Mouse (Mus musculus) E14TG2a.4 (cell line): ENCODE measurements around the gene Nomo1.

Experiments
- H3K27me3 ChIP-seq: 2 replicates; pipeline ENCODE4 v1.6.1; 2014; ENCODE audit warnings: low read length, control low read depth; ENCODE audit not compliant: insufficient read depth
- H3K36me3 ChIP-seq: 2 replicates; pipeline ENCODE4 v1.6.1; 2014; ENCODE audit warnings: low read length, control low read depth; ENCODE audit not compliant: insufficient read depth
- H3K4me1 ChIP-seq: replicated peaks from 2 replicates; pipeline ENCODE4 v1.6.1; 2014; ENCODE audit warnings: low read depth, low read length, control low read depth
- H3K4me3 ChIP-seq: replicated peaks from 2 replicates; pipeline ENCODE4 v1.5.1; 2014; ENCODE audit warnings: mild to moderate bottlenecking, low read length
- H3K9me3 ChIP-seq: 2 replicates; pipeline ENCODE4 v1.6.1; 2014; ENCODE audit warnings: low read length, control low read depth
- CTCF ChIP-seq: conservative IDR thresholded peaks from 2 replicates; pipeline ENCODE4 v1.5.1; 2014; ENCODE audit warnings: low read length
- NANOG ChIP-seq: IDR thresholded peaks from 2 replicates; pipeline ENCODE4 v1.6.1; 2014; ENCODE audit warnings: borderline replicate concordance, low read length, mixed read lengths
- POU5F1 ChIP-seq: IDR thresholded peaks from 2 replicates; pipeline ENCODE4 v1.6.1; 2014; ENCODE audit warnings: low read length, borderline replicate concordance

The Nomo1 gene

DNA sequence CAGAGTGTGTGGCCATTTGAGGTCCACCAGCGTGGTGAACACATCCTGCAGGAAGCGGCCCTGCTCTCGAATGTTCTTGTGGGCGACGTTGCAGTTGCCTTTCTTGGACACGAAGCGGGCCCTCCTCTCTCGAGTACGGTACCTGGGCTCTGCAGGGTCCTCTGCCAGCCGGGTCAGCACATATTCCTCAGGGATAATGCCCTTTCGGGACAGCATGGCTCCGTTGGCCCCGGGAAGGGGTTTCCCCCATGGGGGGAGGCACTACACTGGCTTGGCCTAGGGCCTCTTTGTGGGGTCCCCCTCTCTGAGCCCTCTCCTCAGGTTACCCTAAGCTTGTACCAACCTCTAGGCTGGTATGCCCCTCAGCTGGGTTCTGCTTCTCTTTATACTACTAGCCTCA lies 66.2 kb downstream of the Nomo1 start:
- Histone ChIP-seq H3K9me3 (peaks cover 5% of the 10 kb centered on the region; the same call in 1 of the 2 replicates), H3K4me1 (peaks cover 28% of the 10 kb centered on the region), H3K36me3 (no peaks in the 10 kb centered on the region), H3K27me3 (peaks cover 41% of the 10 kb centered on the region), H3K4me3 (peak overlapping the region; percentile 69; the same call in 1 of the 2 replicates)
- TF ChIP-seq POU5F1: no peak
- no peak for TF ChIP-seq NANOG
- TF ChIP-seq CTCF: no peak

DNA sequence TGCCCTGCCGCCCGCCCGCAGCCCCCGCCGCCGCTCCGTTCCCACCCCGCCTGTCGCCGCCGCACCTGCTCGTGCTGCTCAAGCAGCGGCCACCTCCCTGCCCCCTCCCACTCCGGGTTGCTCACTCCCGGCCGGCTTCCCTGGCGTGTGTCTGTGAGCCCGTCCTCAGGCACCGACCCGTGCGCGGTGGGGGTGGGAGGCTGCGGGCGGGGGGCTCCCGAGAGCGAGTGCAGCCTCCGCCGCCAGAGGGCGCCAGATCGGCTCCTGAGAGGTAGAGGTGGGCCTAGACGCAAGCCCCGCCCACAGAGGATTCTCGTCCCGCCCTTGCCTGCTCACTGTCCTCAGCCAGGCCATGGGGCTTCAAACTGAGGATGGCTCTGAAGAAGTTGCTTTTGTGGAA lies 67.1 kb downstream of the Nomo1 start, which contains the start of gene Kcnj11:
TSS of gene Kcnj11 (minus strand) at position 202 of the 400 bp plus-strand sequence.
- no peak for TF ChIP-seq POU5F1
- TF ChIP-seq CTCF: no peak
- TF ChIP-seq NANOG: no peak
- Histone ChIP-seq H3K4me1 (peaks cover 28% of the 10 kb centered on the region), H3K36me3 (no peaks in the 10 kb centered on the region), H3K4me3 (peak within 1 kb of the TSS; percentile 69), H3K9me3 (peaks cover 5% of the 10 kb centered on the region; the same call in 1 of the 2 replicates), H3K27me3 (peaks cover 43% of the 10 kb centered on the region)

DNA sequence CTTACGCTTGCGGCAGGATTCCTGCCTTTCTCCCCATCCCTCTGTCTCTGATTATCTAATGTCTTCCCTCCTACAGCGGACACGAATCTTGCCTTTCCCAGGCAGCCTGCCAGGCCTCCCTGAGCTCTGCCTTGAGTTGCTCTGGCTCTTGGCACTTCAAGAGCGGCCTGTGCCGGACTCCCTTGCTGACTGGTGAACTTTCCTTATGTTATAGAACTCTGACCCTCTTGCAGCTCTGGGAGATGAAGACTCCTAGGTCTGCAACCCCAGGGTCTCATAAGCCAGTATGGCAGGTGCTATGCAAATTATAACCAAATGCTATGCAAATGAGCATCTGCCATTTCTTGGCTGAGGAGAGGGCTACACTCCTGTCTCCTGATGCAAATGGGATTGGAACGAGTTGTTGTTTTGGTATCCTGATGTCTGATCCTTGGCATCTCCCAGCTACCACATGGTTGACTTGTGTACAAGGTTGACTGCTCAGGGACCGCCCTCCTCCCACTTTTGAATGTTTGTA lies 69.6 kb downstream of the Nomo1 start:
- H3K4me1 ChIP-seq: peaks cover 27% of the 10 kb centered on the region
- no peaks in the 10 kb centered on the region for H3K36me3 ChIP-seq
- H3K9me3 ChIP-seq: peaks cover 8% of the 10 kb centered on the region; the same call in 1 of the 2 replicates
- TF ChIP-seq NANOG (no peak), CTCF (no peak), POU5F1 (no peak)
- H3K4me3 ChIP-seq: no peak overlapping the region
- H3K27me3 ChIP-seq: peaks cover 46% of the 10 kb centered on the region

DNA sequence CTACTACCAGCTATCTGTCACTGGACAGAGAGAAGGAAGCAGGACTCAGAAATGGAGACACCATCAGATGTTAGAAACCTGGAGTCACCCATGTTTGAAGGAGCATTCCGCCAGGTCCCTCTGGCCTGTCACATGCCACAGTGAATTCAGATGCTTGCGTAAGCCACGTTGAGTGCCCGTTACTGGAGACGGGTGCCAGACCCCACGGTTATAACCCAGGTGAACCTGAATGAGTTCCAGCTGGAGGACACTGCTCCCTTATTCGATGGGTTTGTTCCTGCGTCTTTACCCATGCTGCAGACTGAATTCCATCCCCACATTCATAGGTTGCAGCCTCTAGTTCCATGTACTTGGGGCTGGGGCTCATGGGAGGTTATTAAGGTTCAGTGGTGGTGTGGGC lies 70.3 kb downstream of the Nomo1 start:
- H3K4me3 ChIP-seq: no peak overlapping the region
- peaks cover 14% of the 10 kb centered on the region; the same call in 1 of the 2 replicates for H3K9me3 ChIP-seq
- H3K27me3 ChIP-seq: peaks cover 39% of the 10 kb centered on the region
- H3K36me3 ChIP-seq: no peaks in the 10 kb centered on the region
- TF ChIP-seq NANOG (no peak), CTCF (no peak), POU5F1 (no peak)
- H3K4me1 ChIP-seq: peaks cover 21% of the 10 kb centered on the region

DNA sequence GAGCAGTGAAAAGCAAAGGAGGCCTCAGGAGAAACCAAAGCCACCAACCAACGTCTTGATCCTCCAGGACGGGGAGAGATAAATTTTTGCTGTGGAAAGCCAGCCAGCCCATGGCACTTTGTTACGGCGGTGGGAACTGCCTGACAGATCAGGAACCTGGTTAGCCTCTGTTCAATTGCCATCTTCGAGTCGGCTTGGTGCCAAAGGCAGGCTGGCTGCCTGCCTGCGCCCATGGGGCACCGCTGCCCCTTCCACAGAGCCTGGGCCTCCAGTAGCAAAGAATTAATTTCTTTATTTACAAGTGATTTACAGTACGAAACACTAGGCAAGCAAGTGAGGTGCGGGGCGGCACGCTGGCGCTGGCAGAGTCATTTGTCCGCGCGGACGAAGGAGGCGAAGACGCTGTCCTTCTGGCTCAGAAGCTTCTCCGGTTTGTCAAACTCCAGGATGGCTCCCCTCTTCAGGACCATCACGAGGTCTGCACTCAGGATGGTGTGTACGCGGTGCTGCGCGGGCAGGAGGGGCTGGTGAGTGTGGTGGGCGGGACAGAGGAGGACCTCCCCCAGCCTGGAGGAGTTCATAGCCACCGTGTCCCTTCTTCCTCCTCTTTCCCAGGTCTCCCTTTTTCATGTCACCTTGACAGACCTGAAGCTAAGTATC lies 70.9 kb downstream of the Nomo1 start:
- peaks cover 33% of the 10 kb centered on the region for H3K27me3 ChIP-seq
- H3K4me1 ChIP-seq: peaks cover 15% of the 10 kb centered on the region
- no peak overlapping the region for H3K4me3 ChIP-seq
- no peaks in the 10 kb centered on the region for H3K36me3 ChIP-seq
- TF ChIP-seq POU5F1 (no peak), CTCF (no peak), NANOG (no peak)
- peaks cover 20% of the 10 kb centered on the region; the same call in 1 of the 2 replicates for H3K9me3 ChIP-seq

DNA sequence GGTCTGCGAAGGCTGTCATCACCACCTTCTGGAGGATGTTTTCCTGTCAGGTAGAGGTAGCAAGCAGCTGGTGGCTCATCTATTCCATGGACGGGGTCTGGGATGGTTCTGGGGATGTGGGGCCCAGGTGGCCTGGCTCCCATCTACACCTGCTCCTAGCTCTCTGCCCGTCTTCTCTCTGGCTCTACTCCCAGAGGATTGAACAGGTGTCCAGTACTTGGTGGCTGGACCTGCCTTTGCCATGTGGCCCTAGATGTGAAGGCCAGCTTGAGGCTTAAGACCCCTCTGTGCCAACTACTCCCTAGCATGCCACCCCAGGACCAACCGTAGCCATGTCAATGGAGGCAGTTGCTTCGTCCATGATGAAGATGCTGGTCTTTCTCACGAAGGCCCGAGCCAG lies 72.0 kb downstream of the Nomo1 start:
- TF ChIP-seq POU5F1: no peak
- no peak for TF ChIP-seq CTCF
- no peak for TF ChIP-seq NANOG
- Histone ChIP-seq H3K9me3 (peaks cover 30% of the 10 kb centered on the region), H3K4me3 (no peak overlapping the region), H3K4me1 (peaks cover 7% of the 10 kb centered on the region), H3K27me3 (peaks cover 24% of the 10 kb centered on the region), H3K36me3 (no peaks in the 10 kb centered on the region)

DNA sequence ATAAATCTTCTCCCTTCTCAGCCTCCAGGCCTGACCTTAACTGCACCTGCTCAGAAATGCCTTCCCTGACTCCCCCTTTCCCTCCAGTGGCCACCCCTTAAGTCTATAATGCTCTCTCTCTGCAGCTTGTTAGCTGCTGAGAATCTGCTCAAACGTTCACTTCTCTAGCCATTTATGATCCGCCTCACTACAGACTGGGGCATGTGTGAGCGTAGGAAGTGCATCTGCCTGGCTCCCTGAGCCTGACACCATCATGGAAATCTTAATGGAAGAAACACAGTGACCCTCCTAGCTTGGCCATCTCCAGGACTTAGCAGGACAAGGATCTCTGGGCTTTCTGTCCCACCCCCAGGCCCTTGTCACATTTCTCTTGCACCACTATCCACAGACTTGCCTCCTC lies 76.6 kb downstream of the Nomo1 start:
- Histone ChIP-seq H3K4me1 (no peaks in the 10 kb centered on the region), H3K27me3 (peaks cover 14% of the 10 kb centered on the region), H3K9me3 (peaks cover 25% of the 10 kb centered on the region), H3K4me3 (no peak overlapping the region), H3K36me3 (no peaks in the 10 kb centered on the region)
- TF ChIP-seq NANOG (no peak), POU5F1 (no peak), CTCF (no peak)

DNA sequence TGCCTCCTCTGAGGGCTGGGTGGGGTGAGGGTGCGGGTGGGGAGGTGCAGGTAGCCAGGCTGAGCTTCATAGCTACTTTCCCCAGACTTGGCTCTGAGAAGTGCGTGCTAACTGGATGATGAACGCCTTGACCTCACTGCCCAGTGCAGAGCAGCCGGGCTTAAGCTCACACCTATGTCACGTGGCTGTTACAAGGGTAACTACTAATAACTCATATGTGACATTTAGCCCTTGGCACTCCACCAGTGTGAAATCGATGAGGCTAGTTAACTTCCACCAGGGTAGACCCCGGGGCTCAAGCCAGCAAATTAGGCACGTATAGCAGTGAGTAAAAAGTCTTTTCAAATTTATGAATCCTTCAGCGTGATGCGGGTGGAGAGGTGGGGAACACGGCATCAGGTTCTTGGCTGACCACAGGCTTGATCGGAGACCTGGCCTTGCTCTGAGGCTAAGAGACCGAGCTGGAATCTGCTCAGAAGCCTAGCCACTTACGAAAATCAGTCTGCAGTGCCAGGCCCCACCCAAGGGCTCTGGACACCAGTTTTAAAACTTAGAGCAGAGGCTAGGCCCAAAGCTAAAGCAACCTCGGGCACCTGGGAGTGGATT lies 77.8 kb downstream of the Nomo1 start:
- Histone ChIP-seq H3K9me3 (peaks cover 25% of the 10 kb centered on the region), H3K4me3 (no peak overlapping the region), H3K36me3 (no peaks in the 10 kb centered on the region), H3K4me1 (no peaks in the 10 kb centered on the region), H3K27me3 (peaks cover 5% of the 10 kb centered on the region)
- TF ChIP-seq CTCF (no peak), NANOG (no peak)

DNA sequence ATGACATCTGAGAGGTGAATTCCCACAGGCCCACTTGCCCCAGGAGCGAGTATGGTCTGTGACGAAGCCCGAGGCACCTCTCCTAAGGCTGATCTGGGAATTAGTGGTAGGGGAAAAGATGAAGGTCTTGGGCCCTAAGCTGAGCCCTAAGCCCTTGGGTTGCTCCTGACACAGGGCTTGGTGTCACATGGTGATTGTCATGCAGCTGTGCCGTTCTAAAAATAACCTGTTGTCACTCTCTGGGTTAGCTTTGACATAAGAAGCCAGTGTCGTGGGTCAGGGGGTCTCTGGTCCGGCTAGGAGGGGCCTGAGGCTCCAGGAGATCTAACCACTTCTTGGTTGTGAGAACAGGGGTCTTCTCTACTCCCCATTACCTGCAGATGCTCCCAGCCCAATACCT lies 78.4 kb downstream of the Nomo1 start:
- no peak overlapping the region for H3K4me3 ChIP-seq
- no peaks in the 10 kb centered on the region for H3K4me1 ChIP-seq
- H3K27me3 ChIP-seq: no peaks in the 10 kb centered on the region
- H3K9me3 ChIP-seq: peaks cover 25% of the 10 kb centered on the region
- H3K36me3 ChIP-seq: no peaks in the 10 kb centered on the region
- no peak for TF ChIP-seq NANOG
- TF ChIP-seq POU5F1: no peak
- TF ChIP-seq CTCF: no peak
